Mouse (Mus musculus): Measurements from ENCODE around the gene Cptp. TPM values are rescaled to one million over a fixed set of nuclear protein-coding genes. Genes with fewer than 3 reads are reported as not detected.

Gene Cptp
- polyA plus RNA-seq, 1 experiment from 2014 or later = 16.2 TPM

DNA sequence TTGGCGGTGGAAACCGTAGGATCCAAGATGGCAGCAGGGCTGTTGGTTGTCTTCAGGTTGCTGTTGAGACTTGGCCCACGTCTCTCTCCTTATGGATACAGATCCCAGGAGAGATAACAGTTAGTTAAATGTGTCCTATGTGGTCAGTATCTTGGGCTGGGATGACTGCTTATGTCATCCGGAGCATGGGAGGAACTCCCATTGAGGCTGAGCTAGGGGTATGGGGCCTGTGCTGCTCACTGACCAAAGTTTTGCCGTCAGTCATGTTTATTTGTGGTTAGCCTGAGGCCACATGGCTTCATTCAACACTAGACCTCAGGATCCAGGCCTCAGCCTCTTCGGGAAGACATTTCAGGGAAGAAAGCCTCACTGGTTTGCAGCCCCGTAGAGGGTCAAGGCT, 2.2 kb upstream of the Cptp start:
- Histone ChIP-seq H3K4me1 (peaks cover 12% of the 10 kb centered on the region), H3K27me3 (ENCODE audit: insufficient read depth, poor library complexity, severe bottlenecking) (no peaks in the 10 kb centered on the region), H3K4me3 (0 out of 2 replicates have a peak overlapping the region, but pooled peaks have one; percentile 3), H3K36me3 (peaks cover 57% of the 10 kb centered on the region), H3K27ac (no peak overlapping the region), H3K9me3 (no peaks in the 10 kb centered on the region)
- WGBS = 91% methylated on average over 7 of the region's 7 CpGs
- DNase-seq (ENCODE audit: low spot score) = no peak

DNA sequence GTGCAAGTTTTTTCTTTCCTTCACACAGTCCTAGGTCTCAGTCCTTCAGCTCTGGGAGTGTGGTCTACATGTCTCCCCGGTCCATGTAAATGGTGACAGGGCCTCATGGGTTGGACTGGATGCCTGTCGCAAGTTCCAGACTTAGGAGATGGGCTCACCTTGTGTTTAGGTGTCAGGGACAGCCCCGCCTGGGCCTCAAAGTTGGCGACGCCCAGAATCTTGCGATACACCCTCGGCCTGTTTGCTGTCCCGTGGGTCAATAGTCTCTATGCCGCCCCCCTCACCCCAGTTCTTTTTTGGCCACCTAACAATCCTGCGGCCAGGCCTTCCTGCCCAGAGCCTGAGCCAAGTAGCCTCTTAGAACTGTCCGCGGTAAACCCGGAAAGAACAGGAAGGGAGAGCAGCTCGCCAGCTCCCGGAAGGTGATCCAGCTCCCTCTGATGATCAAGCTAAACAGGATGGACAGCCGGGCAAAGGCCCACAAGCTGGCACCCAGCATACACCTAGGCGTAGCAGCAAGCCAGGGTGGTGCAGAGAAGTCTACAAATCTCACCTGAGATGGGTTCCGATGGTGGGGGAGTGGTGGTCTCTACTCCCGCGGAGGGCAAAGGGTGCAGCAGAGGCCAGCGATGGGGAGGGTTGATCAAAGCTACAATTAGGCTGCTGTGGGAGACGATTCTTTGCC, 484 bp downstream of the Cptp start:
- no peaks in the 10 kb centered on the region for H3K9me3 ChIP-seq
- no peaks in the 10 kb centered on the region for H3K27me3 ChIP-seq (ENCODE audit: insufficient read depth, poor library complexity, severe bottlenecking)
- DNase-seq (ENCODE audit: low spot score) = no peak
- peaks cover 12% of the 10 kb centered on the region for H3K4me1 ChIP-seq
- H3K36me3 ChIP-seq = peaks cover 48% of the 10 kb centered on the region
- 9% methylated on average over 22 of the region's 22 CpGs for WGBS
- peak overlapping the region; percentile 77 for H3K4me3 ChIP-seq
- H3K27ac ChIP-seq = peak overlapping the region; percentile 50

GRCm38 (mm10) chr4:155863001-155863400, 6.2 kb downstream of the Cptp start, which contains the start of gene Tas1r3:
TSS of gene Tas1r3 (minus strand) at chr4:155863362.
- no peak within 1 kb of the TSS for H3K27ac ChIP-seq
- 0 out of 2 replicates have a peak, but pooled peaks cover 2% of the 10 kb centered on the region for H3K4me1 ChIP-seq
- WGBS = 70% methylated on average over 5 of the region's 5 CpGs
- H3K4me3 ChIP-seq = no peak within 1 kb of the TSS
- peaks cover 33% of the 10 kb centered on the region for H3K36me3 ChIP-seq
- H3K9me3 ChIP-seq = no peaks in the 10 kb centered on the region
- no peaks in the 10 kb centered on the region for H3K27me3 ChIP-seq (ENCODE audit: insufficient read depth, poor library complexity, severe bottlenecking)
- DNase-seq (ENCODE audit: low spot score) = no peak

GRCm38 (mm10) chr4:155861787-155862186, 7.5 kb downstream of the Cptp start:
- 87% methylated on average over 7 of the region's 7 CpGs for WGBS
- peaks cover 41% of the 10 kb centered on the region for H3K36me3 ChIP-seq
- H3K4me1 ChIP-seq = 0 out of 2 replicates have a peak, but pooled peaks cover 2% of the 10 kb centered on the region
- DNase-seq (ENCODE audit: low spot score) = no peak
- no peaks in the 10 kb centered on the region for H3K27me3 ChIP-seq (ENCODE audit: insufficient read depth, poor library complexity, severe bottlenecking)
- H3K4me3 ChIP-seq = no peak overlapping the region
- no peaks in the 10 kb centered on the region for H3K9me3 ChIP-seq
- no peak overlapping the region for H3K27ac ChIP-seq

DNA sequence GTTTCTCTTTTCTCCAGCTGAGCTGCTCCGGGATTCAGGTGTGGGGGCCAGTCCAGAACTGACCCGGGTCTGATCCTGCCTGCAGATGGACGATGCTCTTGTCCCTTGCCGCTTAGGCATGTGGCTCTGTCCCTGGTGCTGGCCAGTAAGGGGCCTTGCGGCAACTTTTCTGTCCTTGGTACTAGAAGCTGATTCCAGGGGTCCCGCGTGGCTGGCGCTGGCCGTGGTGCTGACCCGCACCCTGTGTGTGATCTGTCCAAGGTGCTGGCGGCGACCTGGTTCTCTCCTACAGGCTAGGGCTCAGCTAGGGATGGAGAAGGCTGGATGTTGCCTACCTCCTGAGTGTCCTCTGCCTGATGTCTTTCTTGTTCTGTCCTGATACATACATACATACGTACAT, 9.9 kb downstream of the Cptp start:
- Histone ChIP-seq H3K36me3 (peaks cover 49% of the 10 kb centered on the region), H3K9me3 (no peaks in the 10 kb centered on the region), H3K4me1 (0 out of 2 replicates have a peak, but pooled peaks cover 2% of the 10 kb centered on the region), H3K4me3 (no peak overlapping the region), H3K27ac (no peak overlapping the region), H3K27me3 (ENCODE audit: insufficient read depth, poor library complexity, severe bottlenecking) (no peaks in the 10 kb centered on the region)
- WGBS = 14% methylated on average over 13 of the region's 13 CpGs
- DNase-seq (ENCODE audit: low spot score) = peak; percentile 94

DNA sequence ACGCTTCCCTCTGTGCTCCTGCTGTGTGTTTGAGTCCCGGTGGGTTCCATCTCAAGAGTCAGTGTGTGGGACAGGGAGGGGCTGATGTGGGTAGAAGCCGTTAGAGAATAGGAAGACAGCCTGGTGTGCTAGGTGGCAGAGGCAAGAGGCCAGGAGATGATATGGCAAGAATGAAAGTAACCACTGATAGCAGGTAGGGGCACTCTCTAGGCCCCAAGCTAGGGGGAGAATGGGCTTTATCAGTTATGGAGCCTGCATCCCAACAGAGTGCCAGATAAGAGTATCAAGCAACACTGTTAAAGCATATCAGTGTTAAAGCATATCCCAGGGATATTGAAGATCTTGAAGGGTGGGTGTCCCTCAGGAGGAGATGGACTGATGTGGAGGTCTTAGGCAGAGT, 12.4 kb downstream of the Cptp start:
- H3K27ac ChIP-seq = no peak overlapping the region
- WGBS = 83% methylated on average over 3 of the region's 3 CpGs
- peaks cover 58% of the 10 kb centered on the region for H3K36me3 ChIP-seq
- no peak overlapping the region for H3K4me3 ChIP-seq
- H3K27me3 ChIP-seq (ENCODE audit: insufficient read depth, poor library complexity, severe bottlenecking) = no peaks in the 10 kb centered on the region
- no peak for DNase-seq (ENCODE audit: low spot score)
- H3K9me3 ChIP-seq = no peaks in the 10 kb centered on the region
- 0 out of 2 replicates have a peak, but pooled peaks cover 5% of the 10 kb centered on the region for H3K4me1 ChIP-seq

- no peak overlapping the region for H3K27ac ChIP-seq
- no peak overlapping the region for H3K4me3 ChIP-seq
- H3K27me3 ChIP-seq (ENCODE audit: insufficient read depth, poor library complexity, severe bottlenecking) = no peaks in the 10 kb centered on the region
- 0 out of 2 replicates have a peak, but pooled peaks cover 5% of the 10 kb centered on the region for H3K4me1 ChIP-seq
- H3K9me3 ChIP-seq = no peaks in the 10 kb centered on the region
- no peak for DNase-seq (ENCODE audit: low spot score)
- WGBS = 89% methylated on average over 12 of the region's 12 CpGs
- H3K36me3 ChIP-seq = peaks cover 58% of the 10 kb centered on the region
These were observed 13.2 kb downstream of the Cptp start for GRCm38 (mm10) chr4:155856071-155856470.

- 96% methylated on average over 12 of the region's 12 CpGs for WGBS
- Histone ChIP-seq H3K27me3 (ENCODE audit: insufficient read depth, poor library complexity, severe bottlenecking) (no peaks in the 10 kb centered on the region), H3K4me3 (no peak overlapping the region), H3K4me1 (0 out of 2 replicates have a peak, but pooled peaks cover 5% of the 10 kb centered on the region), H3K27ac (no peak overlapping the region), H3K9me3 (no peaks in the 10 kb centered on the region), H3K36me3 (peaks cover 55% of the 10 kb centered on the region)
- no peak for DNase-seq (ENCODE audit: low spot score)
These were observed 14.2 kb downstream of the Cptp start for GRCm38 (mm10) chr4:155854991-155855390.

GRCm38 (mm10) chr4:155853421-155853820, 15.8 kb downstream of the Cptp start:
- H3K27ac ChIP-seq = no peak overlapping the region
- peaks cover 50% of the 10 kb centered on the region for H3K36me3 ChIP-seq
- WGBS = 88% methylated on average over 9 of the region's 9 CpGs

DNA sequence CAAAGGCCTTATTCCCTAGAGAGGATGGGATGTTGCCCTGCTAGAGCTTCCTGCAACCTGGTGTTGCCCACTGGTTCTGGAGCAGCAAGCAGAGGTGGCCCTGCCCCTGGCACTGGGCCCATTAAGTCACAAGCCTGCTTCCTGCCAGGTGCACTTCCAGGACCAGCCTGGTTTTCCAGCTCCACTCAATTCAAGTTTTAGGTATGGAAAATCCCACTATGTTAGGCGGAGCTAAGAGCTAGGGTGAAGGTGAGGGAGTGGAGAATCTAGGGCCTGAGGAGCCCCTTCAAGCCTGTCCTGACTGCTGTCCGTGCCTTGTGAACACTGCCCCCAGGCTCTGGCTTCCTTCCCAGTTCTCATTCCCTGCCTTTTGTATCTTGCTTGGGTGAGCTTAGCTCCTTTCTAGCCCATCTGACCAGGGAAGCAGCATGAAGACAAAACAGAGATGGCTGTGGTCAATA, 17.3 kb downstream of the Cptp start:
- Histone ChIP-seq H3K9me3 (no peaks in the 10 kb centered on the region), H3K4me1 (peaks cover 21% of the 10 kb centered on the region), H3K27me3 (ENCODE audit: insufficient read depth, poor library complexity, severe bottlenecking) (no peaks in the 10 kb centered on the region), H3K27ac (no peak overlapping the region), H3K36me3 (peaks cover 36% of the 10 kb centered on the region), H3K4me3 (no peak overlapping the region)
- 87% methylated on average over 2 of the region's 2 CpGs for WGBS
- no peak for DNase-seq (ENCODE audit: low spot score)

More at GRCm38 (mm10) chr4:155853421-155853820, 15.8 kb downstream of the Cptp start:
- DNase-seq (ENCODE audit: low spot score) = no peak
- Histone ChIP-seq H3K9me3 (no peaks in the 10 kb centered on the region), H3K4me3 (no peak overlapping the region), H3K4me1 (peaks cover 12% of the 10 kb centered on the region), H3K27me3 (ENCODE audit: insufficient read depth, poor library complexity, severe bottlenecking) (no peaks in the 10 kb centered on the region)

DNA sequence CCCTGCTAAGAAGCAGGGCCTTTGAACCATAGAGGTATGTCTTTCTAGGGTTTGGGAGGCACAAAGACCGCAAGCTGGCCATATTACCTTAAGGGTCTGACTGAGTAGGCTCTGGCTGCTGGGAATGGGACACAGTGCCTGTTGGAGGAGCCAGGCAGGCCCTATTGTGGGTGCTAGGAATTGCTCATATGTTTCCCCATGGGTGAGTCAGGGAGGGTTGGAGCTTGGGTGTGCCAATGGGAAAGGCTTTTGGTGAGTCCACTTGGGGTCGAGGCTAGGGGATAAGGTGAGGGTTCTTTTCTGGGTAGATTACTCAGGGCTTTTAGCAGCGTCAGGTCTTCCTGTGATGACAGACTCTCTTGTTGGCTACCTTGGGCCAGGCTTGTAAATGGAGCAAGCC, 17.9 kb downstream of the Cptp start:
- Histone ChIP-seq H3K27ac (no peak overlapping the region), H3K36me3 (peaks cover 30% of the 10 kb centered on the region), H3K4me3 (no peak overlapping the region), H3K27me3 (ENCODE audit: insufficient read depth, poor library complexity, severe bottlenecking) (no peaks in the 10 kb centered on the region), H3K9me3 (no peaks in the 10 kb centered on the region), H3K4me1 (peaks cover 27% of the 10 kb centered on the region)
- no peak for DNase-seq (ENCODE audit: low spot score)
- WGBS = 81% methylated on average over 3 of the region's 3 CpGs

DNA sequence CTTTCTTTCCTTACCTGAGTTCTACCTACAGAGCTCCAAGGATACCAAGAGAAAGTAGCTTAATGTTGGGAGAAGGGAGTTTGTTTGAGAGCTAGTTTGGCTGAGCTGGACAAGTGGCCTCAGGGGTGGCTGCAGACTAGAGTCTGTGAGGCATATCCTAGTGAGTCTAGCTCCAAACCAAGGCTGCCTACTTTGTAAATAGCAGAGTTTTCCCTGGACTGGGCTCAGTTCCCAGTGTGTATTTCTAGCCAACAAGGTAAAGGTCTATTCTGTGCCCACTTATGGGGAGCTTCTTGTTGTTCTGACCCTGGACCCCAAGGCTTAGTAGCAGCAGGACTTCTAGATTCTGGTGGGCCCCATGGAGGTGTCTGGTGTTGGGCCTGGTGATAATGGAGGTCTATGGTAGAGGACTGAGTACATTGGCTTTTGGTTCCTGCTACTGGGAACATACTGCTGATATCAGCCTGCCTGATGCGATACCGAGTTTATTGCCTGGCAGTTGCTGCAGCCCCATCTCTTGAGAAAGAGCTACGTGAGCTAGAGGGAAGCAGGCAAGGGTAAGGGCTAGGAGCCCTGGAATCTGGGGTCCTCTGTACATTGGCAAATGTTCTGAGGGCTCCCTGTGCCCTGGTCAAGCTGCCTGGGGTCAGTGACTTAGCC, 19.3 kb downstream of the Cptp start:
- Histone ChIP-seq H3K4me3 (no peak overlapping the region), H3K4me1 (peaks cover 28% of the 10 kb centered on the region), H3K27me3 (ENCODE audit: insufficient read depth, poor library complexity, severe bottlenecking) (no peaks in the 10 kb centered on the region), H3K27ac (no peak overlapping the region), H3K9me3 (no peaks in the 10 kb centered on the region), H3K36me3 (peaks cover 15% of the 10 kb centered on the region)
- 94% methylated on average over 3 of the region's 3 CpGs for WGBS
- DNase-seq (ENCODE audit: low spot score) = no peak

- no peak overlapping the region for H3K4me3 ChIP-seq
- DNase-seq (ENCODE audit: low spot score) = no peak
- no peaks in the 10 kb centered on the region for H3K9me3 ChIP-seq
- 89% methylated on average over 2 of the region's 2 CpGs for WGBS
- no peak overlapping the region for H3K27ac ChIP-seq
- no peaks in the 10 kb centered on the region for H3K27me3 ChIP-seq (ENCODE audit: insufficient read depth, poor library complexity, severe bottlenecking)
- H3K4me1 ChIP-seq = peaks cover 28% of the 10 kb centered on the region
- H3K36me3 ChIP-seq = peaks cover 10% of the 10 kb centered on the region; the same call in 1 of the 2 replicates
These were observed 19.8 kb downstream of the Cptp start for GRCm38 (mm10) chr4:155849391-155849790.
